Mouse (Mus musculus) cerebellum, adult 11 months (tissue): ENCODE results near the gene Ctnnb1.

ENCODE experiments used
- DNase-seq: peaks from one replicate; pipeline ENCODE4 v3.0.0; 2022

Ctnnb1 gene

GRCm38 (mm10) chr9:120963720-120964119 is 34.7 kb downstream of the Ctnnb1 start:
- no peak for DNase-seq

GRCm38 (mm10) chr9:120964224-120964623 is 35.2 kb downstream of the Ctnnb1 start:
- no peak for DNase-seq

DNA sequence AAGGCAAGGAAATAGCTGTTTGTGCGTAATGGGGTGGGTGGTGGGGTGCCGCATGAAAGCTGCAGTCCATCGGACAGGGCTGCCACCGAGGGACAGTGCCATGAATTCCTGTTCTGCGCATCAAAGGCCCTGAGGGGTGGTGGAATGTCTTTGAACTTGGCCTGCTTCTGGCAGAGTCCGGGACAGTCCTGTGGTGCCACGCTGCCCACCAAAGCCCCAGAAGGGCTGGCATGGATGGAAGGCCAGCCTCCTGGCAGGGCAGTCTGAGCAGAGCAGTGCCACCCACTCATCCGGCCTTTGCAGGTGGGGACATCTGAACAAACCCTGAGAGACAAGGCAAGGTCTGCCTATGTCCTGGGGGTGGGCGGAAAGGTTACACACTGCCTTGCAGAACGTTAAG is 36.0 kb downstream of the Ctnnb1 start:
- DNase-seq = no peak

GRCm38 (mm10) chr9:120973026-120973515 is 44.1 kb downstream of the Ctnnb1 start:
- DNase-seq = no peak

DNA sequence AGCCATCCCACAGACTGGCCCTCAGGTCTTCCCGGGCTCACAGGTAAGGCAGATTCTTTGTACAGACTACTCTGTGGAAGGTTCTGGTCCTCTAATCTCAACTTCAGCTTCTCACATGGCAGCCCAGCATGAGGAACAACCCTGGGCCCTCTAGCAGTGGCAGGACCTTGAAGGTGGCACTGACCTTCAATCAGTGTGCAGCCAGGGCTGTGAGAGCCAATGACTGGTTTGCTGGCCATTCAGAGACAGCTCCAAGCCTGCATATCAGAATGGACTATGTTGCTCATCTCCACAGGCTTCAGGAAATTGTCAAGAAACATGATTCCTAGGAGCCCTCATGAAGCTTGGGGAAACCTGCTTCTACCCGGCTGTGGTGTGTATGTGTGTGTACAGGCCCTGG is 45.2 kb downstream of the Ctnnb1 start:
- no peak for DNase-seq

DNA sequence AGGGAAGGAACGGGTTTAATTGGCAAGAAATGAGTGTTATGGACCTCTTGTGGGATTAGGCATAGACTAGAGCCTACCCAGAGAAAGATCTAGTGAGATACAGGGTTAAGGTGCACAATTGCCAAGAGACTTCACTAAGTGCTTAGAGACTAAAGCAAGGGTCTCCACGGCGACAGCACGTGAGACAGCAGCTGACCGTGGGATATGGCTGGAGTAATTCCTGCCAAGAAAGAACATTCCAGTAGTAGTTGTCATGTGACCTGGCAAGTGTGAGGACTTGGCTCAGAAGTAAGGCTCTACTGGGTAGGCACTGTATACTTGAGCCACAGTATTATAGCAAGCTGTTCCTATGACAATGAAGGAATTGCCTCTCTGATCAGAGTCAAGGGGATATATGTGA is 47.1 kb downstream of the Ctnnb1 start:
- no peak for DNase-seq

DNA sequence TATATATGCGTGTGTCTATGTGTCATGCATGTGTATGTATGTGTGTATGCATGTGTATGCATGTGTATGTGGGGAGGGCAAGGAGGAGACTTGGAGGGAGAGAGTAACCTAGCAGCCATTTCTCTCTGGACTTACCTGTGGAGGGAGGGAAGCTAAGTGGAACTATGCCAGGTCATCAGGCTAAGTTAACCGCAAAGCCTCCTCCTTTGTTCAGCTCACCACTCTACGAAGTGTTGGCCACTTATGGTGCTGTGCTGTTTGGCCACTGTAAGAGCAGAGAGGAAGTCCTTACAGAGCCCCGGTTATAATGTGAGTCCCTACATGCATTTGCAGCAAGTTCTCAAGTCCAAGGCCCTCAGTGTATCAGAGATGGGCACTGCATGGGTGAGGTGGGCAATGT is 47.8 kb downstream of the Ctnnb1 start:
- no peak for DNase-seq

DNA sequence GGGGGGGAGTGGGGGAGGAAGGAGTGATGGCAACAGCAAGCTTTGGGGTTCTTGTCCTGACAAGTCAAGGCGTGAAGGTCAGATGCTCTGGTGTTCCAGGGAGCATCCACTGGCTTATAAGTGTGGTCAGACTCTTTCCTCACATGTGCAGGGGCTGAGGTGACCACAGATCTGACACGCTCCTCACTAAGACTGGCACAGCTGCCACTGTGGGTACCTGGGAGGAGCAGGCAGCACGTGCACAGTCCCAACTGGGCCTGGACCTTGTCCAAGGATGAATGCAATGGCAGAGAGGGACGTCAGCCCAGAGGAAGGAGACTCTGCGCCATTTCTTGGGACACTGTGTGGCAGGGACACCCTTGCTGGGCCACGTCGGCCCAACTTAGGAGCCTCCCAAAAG is 52.8 kb downstream of the Ctnnb1 start:
- DNase-seq = no peak

DNA sequence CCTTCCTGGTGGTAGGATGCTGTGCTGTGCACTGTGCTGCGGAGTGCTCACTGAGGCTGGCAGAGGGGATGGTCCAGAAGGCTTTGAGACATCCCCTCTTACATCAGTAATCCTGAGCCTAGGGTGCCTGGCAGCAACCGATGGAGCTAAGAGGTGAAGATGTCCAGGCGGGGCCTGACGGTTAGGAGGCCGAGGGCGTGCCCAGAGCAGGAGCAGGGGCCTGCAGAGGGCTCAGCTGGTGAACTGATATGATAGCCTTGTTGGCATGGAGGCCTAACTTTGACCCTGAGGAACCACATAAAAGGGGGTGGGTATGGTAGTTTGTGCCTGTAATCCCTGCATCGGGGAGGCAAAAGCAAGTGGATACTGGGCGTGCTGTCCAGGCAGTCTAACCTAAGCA is 54.8 kb downstream of the Ctnnb1 start:
- DNase-seq = no peak

- no peak for DNase-seq
Observed at GRCm38 (mm10) chr9:120984509-120984908, 55.5 kb downstream of the Ctnnb1 start.

DNA sequence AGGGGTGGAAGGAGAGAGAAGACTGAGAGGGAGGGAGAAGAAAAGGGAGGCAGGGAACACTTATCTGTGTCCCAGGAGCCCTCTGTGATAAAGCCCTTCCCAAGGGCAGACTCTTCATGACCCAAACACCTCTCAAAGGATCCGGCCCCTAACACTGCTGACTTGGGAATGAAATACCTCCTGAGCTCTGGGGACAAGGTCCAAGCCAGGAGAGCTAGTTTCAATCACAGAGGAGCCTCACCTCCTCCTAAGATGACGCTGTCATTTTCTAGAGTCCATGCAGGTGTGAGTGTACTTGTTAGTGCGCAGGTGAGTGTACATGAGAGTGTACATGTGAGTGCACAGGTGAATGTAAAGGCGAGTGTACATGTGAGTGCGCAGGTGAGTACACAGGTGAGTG is 56.0 kb downstream of the Ctnnb1 start:
- no peak for DNase-seq

DNA sequence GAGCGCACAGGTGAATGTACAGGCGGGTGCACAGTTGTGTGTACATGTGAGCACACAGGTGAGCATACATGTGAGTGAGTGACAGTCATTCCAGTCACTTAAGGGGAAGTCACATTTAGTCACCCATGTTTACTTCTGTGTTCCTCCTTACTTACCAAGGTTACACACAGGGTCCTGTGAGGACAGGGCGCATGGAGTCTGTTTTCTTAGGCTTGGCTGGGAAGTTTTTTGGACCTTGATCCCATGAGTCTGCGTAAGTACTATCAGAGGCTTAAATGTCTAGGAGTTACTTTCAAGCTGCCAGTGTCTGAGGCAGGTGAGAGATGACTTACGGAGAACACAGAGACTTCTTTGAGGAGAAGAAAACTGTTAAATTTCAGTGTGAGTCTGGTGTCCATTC is 56.5 kb downstream of the Ctnnb1 start:
- no peak for DNase-seq

DNA sequence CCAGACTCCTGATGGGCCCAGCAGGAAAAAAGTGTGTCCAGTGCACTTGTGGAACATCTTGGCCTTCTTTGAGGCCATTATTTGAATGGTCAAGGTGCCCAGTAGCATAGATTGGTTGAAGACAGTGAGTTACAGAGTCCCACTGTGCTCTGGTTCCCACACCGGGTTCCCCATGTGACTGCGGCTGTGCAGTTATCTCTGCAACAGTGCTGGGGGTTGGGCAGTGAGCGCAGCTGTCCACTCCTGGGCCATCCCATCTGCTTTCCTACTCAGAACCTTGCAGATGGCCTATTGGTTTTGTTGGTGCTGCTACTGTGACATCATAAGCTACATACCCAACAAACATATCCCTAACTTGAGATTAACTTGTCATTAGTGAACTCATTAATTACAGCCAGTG is 57.2 kb downstream of the Ctnnb1 start:
- no peak for DNase-seq

GRCm38 (mm10) chr9:120986994-120987393 is 58.0 kb downstream of the Ctnnb1 start:
- no peak for DNase-seq

GRCm38 (mm10) chr9:120988088-120988487 is 59.1 kb downstream of the Ctnnb1 start:
- no peak for DNase-seq

DNA sequence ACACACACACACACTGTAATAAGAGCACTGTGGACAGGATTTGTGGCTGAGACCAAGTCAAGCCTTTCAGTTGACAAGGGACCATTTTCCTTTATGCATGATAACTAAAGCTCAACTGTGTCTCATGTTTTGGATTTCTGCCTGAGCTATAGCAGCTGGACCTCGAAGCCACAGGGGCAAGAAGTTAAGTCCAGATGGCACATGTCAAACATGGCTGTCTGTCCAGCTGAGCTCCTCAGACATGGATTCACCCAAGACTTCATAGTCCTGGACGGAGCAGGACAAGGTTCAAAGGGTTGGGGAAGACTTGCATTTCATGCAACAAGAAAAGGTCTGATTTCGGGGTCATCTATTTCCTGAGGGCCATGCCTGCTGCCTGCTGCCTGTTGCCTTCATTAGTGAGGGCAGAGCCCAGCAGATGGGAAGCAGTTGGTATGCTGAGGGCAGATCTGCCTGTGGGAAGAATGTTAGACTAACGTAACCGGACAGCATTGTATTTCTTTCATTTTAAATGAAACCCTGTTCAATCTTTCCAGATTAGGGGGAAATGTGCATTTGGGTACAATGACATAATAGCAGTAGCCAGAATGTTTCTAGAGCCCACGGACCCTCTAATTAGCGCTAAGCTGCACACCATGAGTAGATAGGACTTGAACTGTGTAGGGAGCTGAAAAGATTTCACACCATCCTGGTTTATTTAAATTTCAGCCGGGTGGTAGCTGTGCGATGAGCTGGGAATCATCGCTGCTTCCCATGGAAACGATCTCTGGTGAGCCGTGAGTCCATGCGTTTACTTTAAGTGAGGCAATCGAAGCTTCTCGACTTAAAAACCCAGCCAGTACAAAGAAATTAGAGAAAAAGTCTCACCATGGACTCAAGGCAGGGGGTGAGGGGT is 61.0 kb downstream of the Ctnnb1 start:
- DNase-seq = no peak

- no peak for DNase-seq
Observed at GRCm38 (mm10) chr9:120991801-120992200, 62.8 kb downstream of the Ctnnb1 start.

DNA sequence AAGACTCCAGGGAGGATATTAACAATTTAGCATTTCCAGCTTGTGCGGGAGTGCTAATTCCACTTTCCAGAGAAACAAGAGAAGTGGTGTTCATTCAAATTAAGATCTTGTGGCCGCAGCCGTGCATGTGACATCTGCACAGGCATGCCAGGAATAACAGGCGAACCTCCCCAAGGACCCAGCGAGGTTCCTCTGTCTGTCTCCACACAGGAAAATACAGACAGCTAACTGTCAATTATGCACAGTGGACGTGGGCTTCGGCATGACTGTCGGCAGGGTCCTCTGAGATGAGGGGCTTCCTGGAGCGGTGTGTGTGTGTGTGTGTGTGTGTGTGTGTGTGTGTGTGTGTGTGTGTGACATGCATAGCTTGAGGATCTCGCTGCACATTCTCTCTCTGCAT is 64.0 kb downstream of the Ctnnb1 start:
- no peak for DNase-seq

DNA sequence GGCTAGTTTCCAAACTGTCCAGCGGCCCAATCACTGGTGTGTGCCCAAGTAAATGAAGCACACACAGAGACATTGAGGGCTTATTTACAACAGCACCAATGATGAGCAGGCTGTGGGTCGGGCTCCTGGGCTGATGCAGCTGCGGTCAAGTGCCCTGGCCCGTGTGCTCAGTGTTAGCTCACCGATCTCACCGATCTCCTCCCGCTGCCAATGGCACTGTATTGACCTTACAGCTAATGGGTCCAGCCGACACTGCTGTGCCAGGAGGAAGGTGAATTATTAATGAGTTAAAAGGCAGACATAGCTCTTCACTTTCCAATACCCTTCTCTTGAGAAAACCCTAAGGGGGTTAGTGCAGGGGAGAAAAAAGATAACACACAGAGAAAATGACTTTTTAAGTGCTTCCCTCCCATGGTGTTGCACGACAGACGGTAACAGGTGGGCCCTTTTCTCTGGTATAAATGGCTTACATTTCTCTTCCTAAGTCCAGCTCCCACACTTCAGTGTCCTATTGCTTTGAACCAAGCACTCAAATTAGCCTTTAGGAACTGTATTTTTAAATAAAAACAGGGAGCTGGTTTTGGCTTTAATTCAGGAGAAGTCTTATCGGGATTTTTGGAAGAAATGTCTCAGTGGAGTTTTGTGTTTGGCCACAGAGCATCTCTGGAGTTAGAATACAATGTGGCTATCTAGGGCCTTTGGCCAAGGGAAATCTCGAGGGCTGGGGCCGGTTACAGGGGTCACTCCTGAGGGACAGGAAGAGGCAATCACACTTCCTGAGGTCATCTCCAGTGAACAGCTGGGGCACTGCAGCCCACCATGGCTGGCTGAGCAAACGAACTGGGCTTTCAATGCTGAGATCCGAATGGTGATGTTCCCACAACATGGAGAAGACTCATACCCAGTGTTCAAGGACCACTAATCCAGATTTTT is 65.5 kb downstream of the Ctnnb1 start:
- DNase-seq = no peak

DNA sequence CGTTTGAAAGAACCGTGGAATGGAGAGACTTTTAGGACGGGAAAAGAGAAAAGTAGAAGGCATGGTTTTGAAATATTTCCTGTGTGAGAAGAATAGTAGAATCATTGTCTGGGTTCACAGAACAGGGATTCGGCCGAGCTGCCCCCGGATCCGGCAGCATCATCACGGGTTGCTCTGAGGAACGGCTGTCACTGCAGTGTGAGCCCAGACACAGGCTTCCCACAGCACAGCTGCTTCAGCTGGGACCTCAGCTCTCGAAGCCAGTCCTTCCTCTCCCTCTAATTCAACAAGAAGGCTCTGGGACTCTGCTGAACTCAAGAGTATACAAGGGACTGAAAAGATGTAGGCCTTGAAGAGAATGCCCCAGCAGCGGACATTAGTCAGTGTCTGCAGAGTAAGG is 69.7 kb downstream of the Ctnnb1 start:
- no peak for DNase-seq

- no peak for DNase-seq
Observed at GRCm38 (mm10) chr9:121000641-121001320, 71.8 kb downstream of the Ctnnb1 start.

DNA sequence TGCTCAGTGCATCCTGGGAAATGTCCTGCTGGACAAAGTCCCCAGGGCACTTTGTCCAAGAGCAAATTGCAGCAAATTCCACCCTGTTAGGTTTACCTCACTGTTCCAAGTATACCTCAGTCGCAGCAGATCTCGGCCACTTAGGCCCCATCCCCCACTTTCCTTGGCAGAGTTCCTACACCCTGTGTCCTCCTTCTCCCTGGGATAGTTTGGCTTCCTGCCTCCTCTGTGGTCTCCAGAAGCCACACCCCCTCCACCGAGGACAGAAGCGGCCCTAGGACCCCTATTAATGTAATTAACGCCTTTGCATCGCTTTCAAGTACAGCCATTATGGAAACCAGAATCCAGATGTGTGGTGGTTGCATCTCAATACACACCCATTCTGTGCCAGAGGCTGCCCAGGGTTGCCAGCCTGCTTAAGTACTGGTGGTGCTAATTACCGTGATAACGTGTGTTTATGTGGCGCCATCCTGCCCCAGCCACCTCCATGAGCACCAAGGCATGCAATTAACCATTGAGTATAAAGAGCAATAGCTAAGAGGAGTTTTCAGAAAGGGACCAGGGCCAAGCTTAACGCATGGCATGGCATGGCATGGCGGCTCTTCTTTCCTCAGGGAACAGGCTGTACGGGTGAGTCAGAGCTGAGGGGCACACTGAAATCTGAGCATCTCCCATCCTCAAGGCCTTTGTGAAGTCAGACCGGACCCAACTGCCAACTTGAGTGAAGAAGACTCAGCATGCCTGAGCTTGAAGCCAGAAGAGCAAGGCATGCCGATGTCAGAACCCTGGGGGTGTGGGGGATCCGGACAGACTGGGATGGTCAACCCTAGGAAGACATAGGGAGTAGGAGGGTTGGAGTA is 72.9 kb downstream of the Ctnnb1 start:
- no peak for DNase-seq
